Mouse (Mus musculus) right cerebral cortex, postnatal 36 days (tissue): ENCODE data around the gene Hmga1.

Experiments used
- DNase-seq, 2 experiments: peaks; one replicate each; pipeline ENCODE4 v3.0.0; 2022; ENCODE audit warnings: low spot score in 2 of 2, mixed read lengths in 1 of 2

Gene Hmga1

DNA sequence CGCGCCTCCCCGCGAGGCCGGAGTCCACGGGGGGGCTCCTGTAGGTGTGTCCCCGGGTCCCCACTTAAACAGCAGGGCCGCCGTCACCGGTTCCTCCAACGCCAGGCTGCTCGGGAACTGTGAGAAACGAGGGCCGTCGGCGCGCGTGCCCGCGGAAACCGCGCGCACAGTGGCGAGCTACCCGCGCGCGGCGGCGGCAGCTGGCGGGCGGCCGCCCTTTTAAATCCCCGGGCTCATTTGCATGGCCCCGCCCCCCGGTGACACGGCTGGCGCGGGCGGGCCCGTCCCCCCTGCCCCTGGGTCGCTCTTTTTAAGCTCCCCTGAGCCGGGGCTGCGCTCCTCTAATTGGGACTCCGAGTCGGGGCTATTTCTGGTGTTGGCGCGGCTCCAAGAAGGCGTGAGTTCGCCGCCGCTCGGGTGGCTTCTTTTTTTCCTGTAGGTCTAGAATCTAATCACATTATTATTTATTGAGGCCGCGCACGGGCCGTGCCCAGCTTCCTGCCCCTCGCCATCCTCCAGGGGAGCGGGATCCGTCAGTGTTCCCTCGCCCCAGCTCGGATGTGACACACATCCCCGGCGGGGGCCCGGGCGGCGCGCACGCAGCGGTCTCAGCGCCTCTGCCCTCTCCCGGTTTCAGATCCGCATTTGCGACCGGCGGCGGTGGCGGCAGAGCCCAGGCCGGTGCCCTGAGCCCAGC is at the start of gene Hmga1:
Hmga1 (plus strand) TSS at position 183 of the 697 bp plus-strand sequence.
- peak in 1 of 2 experiments; percentile 72 for DNase-seq

DNA sequence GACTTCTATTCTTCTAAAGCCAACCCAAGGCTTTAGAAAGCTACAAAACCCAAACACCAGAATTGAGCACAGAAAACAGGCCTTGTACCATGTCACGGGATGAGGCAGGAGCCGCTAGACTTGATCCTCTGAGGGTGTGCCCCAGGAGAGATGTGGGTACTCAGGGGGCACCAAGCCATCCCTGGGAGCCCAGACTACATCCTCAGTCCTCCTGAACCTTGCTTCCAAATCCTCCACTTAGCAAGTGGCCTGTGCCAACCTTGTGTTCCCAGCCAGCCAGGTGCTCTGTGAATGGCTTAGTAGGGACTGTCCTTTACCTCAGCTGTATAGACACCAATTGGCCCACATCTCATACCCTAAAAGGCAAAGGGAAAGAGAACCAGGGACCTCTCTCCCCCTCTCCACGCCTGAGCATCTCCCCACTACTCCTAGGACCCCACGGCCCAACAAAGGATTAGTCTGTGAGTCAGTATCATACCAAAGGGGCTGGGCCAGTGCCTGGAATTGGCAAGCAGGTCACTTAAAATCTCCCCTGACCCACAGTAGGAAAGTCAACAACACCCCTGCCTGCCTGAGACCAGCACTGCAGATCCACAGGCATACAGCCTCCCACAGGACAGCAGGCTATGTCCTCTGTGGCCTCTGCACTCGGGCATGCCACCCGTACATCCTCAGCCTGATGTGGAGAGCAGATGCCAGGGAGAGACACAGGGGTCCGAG is 49.3 kb upstream of the Hmga1 start:
- no peak for DNase-seq

- DNase-seq, result no peak
Observed at GRCm38 (mm10) chr17:27507591-27507945, 48.7 kb upstream of the Hmga1 start.

DNA sequence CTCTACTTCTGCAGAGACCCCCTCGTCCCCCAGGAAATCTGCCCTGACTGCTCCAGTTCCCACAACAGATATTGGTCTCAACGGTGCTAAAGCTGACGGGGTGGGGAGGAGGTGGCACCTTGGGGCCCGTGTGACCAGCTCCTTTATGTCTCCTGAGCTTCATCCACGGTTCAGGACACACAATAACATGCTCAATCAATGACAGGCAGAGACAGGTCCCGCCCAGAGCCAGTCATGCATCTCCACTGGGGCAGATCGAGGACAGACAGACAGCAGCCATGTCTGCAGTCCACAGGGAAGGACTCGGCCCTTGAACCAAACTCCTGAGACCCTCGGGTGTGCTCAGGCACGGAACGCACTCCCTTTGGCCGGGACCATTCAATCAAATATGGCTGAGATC is 48.3 kb upstream of the Hmga1 start:
- DNase-seq, result no peak

- DNase-seq, result no peak
Observed at GRCm38 (mm10) chr17:27508513-27508912, 47.8 kb upstream of the Hmga1 start.

GRCm38 (mm10) chr17:27509056-27509455 is 47.2 kb upstream of the Hmga1 start:
- DNase-seq, result no peak

- no peak for DNase-seq
Observed at GRCm38 (mm10) chr17:27510258-27511124, 45.8 kb upstream of the Hmga1 start.

DNA sequence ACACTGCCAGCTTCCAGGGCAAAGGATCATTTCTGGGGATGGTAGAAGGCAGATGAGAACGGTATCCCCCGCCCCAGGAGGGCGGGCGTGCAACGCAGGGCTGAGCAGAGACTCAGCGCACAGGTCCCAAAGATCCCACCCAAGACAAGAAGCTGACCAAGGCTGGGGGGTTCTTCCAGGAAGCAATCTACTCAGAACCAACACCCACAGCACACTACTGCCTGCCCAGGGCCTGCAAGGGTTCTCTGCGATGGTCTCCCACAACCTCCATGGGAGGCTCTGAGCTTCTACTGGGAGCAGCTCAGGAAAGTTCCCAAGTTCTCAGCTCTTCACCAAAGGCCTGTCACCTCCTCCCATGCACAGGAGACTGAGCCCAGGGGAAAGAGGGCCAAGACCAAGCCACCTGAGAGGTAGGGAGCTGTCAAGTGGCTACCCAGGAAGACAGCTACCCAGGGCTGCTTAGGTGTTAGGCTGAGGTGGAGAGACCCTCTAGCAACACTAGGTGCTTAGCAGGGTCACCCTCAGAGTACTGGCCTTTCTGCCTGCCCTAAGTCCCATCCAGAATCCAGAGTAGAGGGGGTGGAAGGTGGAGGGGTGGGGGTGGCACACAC is 45.1 kb upstream of the Hmga1 start:
- DNase-seq, result no peak

DNA sequence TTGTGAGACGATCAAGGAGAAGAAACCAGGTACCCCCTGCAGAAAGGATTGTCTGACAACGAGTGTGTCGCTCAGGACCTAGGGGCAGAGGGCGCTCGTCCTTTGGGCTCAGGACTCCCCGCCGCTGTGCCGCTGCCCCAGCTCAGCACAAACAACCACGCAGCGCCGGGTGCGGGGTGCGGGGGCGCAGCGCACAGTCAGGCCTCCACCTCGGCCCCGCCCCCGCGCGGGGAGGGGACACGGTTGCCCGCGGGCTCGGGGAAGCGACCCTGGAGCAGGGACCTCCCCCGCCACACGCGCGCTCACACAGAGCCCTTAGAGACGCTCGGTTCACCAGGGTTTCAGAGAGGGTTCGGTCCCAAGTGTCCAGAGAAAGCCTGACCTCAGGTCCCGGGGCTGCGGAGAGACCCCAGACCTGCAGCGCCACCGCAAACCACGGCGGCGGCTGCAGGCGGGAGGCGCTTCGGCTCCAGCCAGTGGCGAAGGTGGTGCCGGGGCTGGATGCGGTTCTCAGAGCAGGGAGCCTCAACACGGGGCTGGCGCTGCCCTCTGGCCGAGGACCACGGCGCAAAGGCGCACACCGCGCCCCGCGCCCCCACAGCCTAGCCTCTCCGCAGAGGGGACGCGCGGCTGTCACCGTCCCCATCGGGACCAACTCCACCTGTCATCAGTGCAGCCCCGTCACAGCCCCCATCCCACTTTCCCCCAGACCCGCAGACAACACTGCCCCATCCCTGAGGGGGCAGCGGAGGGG is 44.3 kb upstream of the Hmga1 start:
- peak; percentile 27 to 32 for DNase-seq

DNA sequence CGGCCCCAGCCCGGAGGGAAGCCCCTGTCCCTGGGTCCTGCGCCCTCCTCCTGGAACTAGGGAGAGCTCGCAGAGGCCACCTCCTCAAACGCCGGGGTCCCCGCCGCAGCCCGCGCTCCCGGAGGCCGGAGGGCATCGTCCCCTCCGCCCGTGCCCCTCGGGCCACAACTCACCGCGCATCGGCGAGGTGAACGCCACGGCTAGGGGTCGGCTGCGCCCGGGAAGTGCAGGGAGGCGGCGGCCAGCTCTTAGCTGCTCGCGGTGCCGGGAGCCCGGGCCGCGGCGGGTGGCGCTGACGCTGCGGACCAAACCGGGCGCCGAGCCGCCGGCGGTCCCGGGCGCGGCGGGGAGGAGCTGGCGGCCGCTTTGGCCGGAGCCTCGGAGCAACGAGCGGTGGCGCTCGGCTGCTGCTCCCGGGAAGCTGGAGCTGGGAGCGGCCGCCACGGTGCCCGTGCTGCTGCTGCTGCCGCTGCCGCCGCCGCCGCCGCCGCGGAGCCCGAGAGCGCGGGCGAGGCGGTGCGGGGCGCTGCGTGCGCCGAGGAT is 43.6 kb upstream of the Hmga1 start:
- DNase-seq, result no peak

DNA sequence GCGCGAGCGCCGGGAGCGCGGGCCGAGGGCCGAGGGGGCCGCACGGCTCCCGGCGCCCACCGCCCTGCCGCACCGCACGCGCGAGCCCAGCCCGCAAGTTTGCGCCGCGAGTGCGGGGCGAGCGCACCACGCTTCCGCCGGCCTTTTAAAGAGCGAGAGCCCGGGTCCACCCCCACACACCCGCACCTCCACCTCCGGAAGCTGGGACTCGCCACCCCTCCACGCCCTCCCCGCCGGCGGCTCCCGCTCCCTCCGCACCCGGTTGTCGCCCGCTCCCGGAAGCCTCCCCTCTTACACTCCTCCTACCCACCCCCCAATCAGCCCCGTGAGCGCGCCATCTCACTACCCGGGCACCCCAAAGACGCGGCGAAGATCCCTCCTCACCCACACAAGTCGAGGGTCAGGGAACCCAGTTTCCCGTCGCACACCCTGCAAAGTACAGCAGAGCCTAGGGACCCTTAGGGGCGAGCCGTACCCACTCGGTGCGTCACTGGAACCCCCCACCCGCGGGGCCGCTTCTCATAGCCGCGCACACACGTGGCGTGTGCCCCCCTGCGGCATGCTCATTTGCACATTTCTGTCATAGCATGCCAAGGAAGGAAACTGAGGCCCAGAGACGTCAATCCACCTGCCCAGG is 42.9 kb upstream of the Hmga1 start:
- DNase-seq, result no peak

GRCm38 (mm10) chr17:27513916-27514762 is 42.2 kb upstream of the Hmga1 start:
- DNase-seq, result no peak

DNA sequence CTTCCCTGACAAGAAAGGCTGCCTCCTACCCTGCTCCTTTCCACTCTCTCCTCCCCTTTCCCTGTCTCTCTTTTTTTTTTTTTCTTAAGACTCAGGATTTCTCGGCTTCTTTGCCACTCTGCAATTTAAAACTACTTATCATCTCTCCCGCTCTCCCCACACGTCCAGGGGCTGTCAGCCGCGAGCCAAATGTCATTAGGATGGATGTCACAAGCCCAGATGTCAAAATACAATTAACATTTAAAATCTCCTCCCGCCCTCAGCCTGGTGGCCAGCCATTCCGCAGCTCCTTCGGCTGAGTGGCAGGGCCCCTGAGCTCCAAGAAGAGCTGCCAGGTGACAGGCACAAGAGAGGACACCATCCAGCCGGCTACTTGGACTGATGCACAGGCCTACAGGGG is 38.0 kb upstream of the Hmga1 start:
- no peak for DNase-seq

DNA sequence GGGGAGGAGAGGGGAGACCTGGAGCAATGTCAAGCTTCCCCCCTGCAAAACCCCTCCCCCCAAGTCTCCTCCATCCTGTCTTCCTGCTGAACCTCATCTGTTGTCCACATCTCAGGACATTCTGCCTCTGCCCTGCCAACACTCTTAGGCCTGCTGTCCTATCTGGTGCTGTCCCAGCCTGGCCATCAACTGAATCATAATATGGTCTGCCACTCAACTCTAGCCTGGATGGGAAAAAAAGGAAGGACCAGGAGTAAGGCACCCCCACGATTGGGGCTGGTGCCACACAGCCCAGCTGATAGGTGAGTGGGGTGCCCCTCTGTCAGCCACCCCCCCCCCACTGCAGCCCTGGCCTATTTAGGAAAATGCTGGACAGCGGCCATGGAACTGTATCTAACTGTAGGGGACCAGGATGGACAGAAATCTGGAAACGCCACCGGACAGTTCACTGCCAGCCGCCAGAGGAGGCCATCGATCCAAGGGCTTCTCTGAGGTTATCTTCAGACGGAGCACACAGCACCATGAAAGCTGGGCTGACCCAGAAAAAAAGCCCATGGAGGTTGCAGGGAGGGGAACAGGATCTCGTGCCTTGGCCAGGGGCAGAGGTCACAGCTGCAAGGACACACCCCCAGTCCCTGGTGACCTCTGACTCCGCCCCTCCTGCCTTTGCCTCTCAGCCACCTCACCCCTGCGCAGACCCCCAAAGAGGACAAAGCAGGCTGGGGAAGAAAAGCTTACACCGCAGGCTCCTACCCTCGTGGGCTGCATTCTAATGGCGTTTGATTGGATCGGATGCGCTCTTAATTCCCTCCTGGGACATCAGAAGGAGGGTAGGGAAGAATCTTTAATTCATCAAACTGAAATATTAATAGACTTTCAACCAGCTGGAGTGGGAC is 37.3 kb upstream of the Hmga1 start:
- no peak for DNase-seq

DNA sequence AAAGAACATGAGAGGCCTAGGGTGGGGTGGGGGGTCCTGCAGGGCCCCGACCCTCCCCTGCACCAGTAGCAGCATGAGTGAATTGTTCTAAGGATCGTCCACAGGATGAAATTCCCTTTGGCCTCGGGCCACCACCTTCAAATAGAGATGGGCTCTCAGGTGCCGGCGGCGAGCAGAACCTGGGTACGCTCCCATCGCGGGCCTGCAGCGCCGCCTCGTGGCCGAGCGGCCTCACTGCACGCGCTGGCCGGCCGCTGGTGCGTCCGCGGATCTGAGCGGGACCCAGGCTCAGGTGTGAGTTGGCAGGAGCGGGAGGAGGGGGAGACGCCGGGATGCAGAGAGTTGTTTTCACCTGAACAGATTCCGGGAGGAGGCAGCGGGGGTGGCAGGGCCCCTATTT is 35.7 kb upstream of the Hmga1 start:
- DNase-seq, result peak in 1 of 2 experiments; percentile 36

DNA sequence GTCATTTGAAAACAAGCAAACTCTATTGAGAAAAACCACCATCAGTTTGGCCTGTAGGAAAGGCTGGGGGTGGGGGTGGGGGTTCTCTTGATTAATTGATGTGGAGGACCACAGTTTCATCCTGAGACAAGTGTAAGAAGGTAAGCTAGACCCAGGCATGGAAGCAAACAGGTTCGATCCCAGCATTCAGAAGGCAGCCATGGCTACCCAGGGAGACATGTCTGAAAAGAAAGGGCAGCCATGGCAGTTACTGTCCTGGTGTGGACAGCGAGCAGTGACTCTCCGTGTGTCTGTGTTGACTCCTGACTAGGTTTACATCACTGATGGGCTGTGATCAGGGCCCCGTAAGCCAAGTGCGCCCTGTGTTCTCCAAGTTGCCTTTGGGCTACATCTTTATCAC is 35.0 kb upstream of the Hmga1 start, which contains the start of gene Grm4:
Grm4 (minus strand) TSS at position 101 of the 400 bp plus-strand sequence.
- no peak for DNase-seq

- no peak for DNase-seq
Observed at GRCm38 (mm10) chr17:27523121-27523520, 33.2 kb upstream of the Hmga1 start.

DNA sequence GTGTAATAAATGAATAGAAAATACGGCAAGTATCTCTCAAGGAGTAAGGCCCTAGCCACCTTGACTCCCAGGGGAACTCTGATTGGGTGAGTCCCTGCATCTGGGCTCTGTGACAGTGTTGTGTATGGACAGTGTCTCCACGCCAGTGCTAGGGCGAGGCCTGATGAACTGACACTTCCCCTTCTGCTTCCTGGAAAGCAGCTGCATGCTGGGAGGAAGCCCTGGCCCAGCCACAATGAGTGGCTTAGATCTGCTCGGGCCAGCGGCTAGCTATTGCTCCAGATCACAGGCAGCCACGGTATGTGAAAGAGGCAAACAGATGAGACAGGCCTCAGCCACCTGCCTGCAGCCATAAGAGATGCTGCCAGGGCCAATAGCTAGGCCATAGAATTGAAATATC is 29.1 kb upstream of the Hmga1 start:
- DNase-seq, result no peak
